Mouse (Mus musculus) liver, embryonic 11.5 days (tissue): ENCODE data around the gene Ren1. TPM values are rescaled to one million over a fixed set of nuclear protein-coding genes. Genes with fewer than 3 reads are reported as not detected.
"Not testable (repeated sequence)": the region's sequence is repeated elsewhere in the genome, so short reads cannot be mapped to it uniquely, and the experiment has no call there.

ENCODE experiments used
- ATAC-seq: fragments of 200-750 bp; cut with Nextera tagmentation; replicated peaks from 2 replicates; pipeline ENCODE4 v1.8.0; 2017; ENCODE audit warnings: moderate number of reproducible peaks, mild to moderate bottlenecking, moderate TSS enrichment, moderate library complexity; ENCODE audit not compliant: low FRiP score
- DNase-seq: peaks from one replicate; pipeline ENCODE4 v3.0.0-alpha.2; 2017; ENCODE audit warnings: low spot score
- H3K27ac ChIP-seq: fragments of 300-500 bp; sonication (generic); 2 replicates; pipeline ENCODE4 v1.5.1; 2014; ENCODE audit warnings: mild to moderate bottlenecking, low read depth, low read length, control low read depth
- H3K27me3 ChIP-seq: fragments of 300-500 bp; sonication (generic); replicated peaks from 2 replicates; pipeline ENCODE4 v1.6.1; 2014; ENCODE audit warnings: low read length, mixed read lengths; ENCODE audit not compliant: control insufficient read depth, insufficient read depth
- H3K36me3 ChIP-seq: fragments of 300-500 bp; sonication (generic); 2 replicates; pipeline ENCODE4 v1.6.1; 2014; ENCODE audit warnings: mild to moderate bottlenecking, low read length, moderate library complexity, mixed read lengths; ENCODE audit not compliant: control insufficient read depth, insufficient read depth
- H3K4me1 ChIP-seq: fragments of 300-500 bp; sonication (generic); replicated peaks from 2 replicates; pipeline ENCODE4 v1.6.1; 2014; ENCODE audit warnings: low read length, mixed read lengths; ENCODE audit not compliant: control insufficient read depth, insufficient read depth
- H3K4me2 ChIP-seq: fragments of 300-500 bp; sonication (generic); 2 replicates; pipeline ENCODE4 v1.6.1; 2014; ENCODE audit warnings: mild to moderate bottlenecking, control low read depth, moderate library complexity
- H3K4me3 ChIP-seq: fragments of 300-500 bp; sonication (generic); 2 replicates; pipeline ENCODE4 v1.5.1; 2014; ENCODE audit warnings: low read depth, low read length, control low read depth
- H3K9ac ChIP-seq: fragments of 300-500 bp; sonication (generic); 2 replicates; pipeline ENCODE4 v1.6.1; 2014; ENCODE audit warnings: low read depth, low read length, control low read depth
- H3K9me3 ChIP-seq: fragments of 300-500 bp; sonication (generic); 2 replicates; pipeline ENCODE4 v1.6.1; 2016; ENCODE audit warnings: low read length, inconsistent platforms, mixed read lengths; ENCODE audit not compliant: control insufficient read depth
- WGBS: fragments of 180-500 bp; shearing (Covaris S2); extraction: QIAGEN DNeasy Blood & Tissue Kit; methylation state at CpG from one replicate; pipeline ENCODE4 v1.1.7; 2014; 5-methylcytosine and 5-hydroxymethylcytosine counted together
- polyA plus RNA-seq: library from polyadenylated mRNA; unstranded; fragments of >200 nt; fragmentation: Nextera tagmentation; extraction: Ambion mirVana; gene quantifications from 2 replicates; pipeline ENCODE4 v1.2.1, GENCODE M21; 2014

Gene Ren1
- polyA plus RNA-seq, 1 experiment from 2014 or later, result 0.40 TPM

- DNase-seq (no peak), ATAC-seq (no peak)
- Histone ChIP-seq H3K27ac (no peak overlapping the region), H3K4me3 (no peak overlapping the region), H3K9ac (no peak overlapping the region), H3K9me3 (no peaks in the 10 kb centered on the region), H3K4me1 (no peaks in the 10 kb centered on the region), H3K36me3 (no peaks in the 10 kb centered on the region), H3K27me3 (peaks cover 38% of the 10 kb centered on the region), H3K4me2 (no peak overlapping the region)
- WGBS, result 51% methylated on average over 3 of the region's 3 CpGs
These were observed 19.2 kb upstream of the Ren1 start for GRCm38 (mm10) chr1:133331142-133331541.

- H3K4me3 ChIP-seq, result no peak overlapping the region
- H3K4me2 ChIP-seq, result no peak overlapping the region
- H3K27me3 ChIP-seq, result peaks cover 34% of the 10 kb centered on the region
- DNase-seq (no peak), ATAC-seq (no peak)
- H3K36me3 ChIP-seq, result no peaks in the 10 kb centered on the region
- H3K9ac ChIP-seq, result no peak overlapping the region
- no peaks in the 10 kb centered on the region for H3K9me3 ChIP-seq
- 81% methylated on average over 11 of the region's 11 CpGs for WGBS
- no peaks in the 10 kb centered on the region for H3K4me1 ChIP-seq
- H3K27ac ChIP-seq, result no peak overlapping the region
These were observed 17.5 kb upstream of the Ren1 start for GRCm38 (mm10) chr1:133332656-133333430.

- DNase-seq, result no peak
- ATAC-seq, result no peak
- Histone ChIP-seq H3K9ac (no peak overlapping the region), H3K27ac (no peak overlapping the region), H3K4me3 (no peak overlapping the region), H3K27me3 (peaks cover 24% of the 10 kb centered on the region), H3K4me2 (no peak overlapping the region), H3K9me3 (no peaks in the 10 kb centered on the region), H3K4me1 (no peaks in the 10 kb centered on the region), H3K36me3 (no peaks in the 10 kb centered on the region)
- WGBS, result 78% methylated on average over 6 of the region's 6 CpGs
These were observed 16.4 kb upstream of the Ren1 start for GRCm38 (mm10) chr1:133333937-133334336.

GRCm38 (mm10) chr1:133340403-133340802 is 9.9 kb upstream of the Ren1 start:
- H3K36me3 ChIP-seq, H3K4me3 ChIP-seq, H3K9ac ChIP-seq, H3K9me3 ChIP-seq, H3K27ac ChIP-seq, H3K27me3 ChIP-seq, H3K4me2 ChIP-seq, H3K4me1 ChIP-seq, ATAC-seq, DNase-seq: not testable (repeated sequence)
- 56% methylated on average over 1 of the region's 1 CpGs for WGBS

GRCm38 (mm10) chr1:133344357-133344756 is 6.0 kb upstream of the Ren1 start:
- Histone ChIP-seq H3K36me3 (no peaks in the 10 kb centered on the region), H3K27ac (no peak overlapping the region), H3K4me2 (no peak overlapping the region), H3K9ac (no peak overlapping the region), H3K27me3 (no peaks in the 10 kb centered on the region), H3K4me1 (peaks cover 4% of the 10 kb centered on the region; the same call in 1 of the 2 replicates), H3K9me3 (no peaks in the 10 kb centered on the region), H3K4me3 (no peak overlapping the region)
- ATAC-seq, result no peak
- DNase-seq, result no peak
- WGBS, result 85% methylated on average over 2 of the region's 2 CpGs

- Histone ChIP-seq H3K9me3 (no peaks in the 10 kb centered on the region), H3K9ac (no peak overlapping the region), H3K4me2 (no peak overlapping the region), H3K27ac (no peak overlapping the region), H3K27me3 (peaks cover 3% of the 10 kb centered on the region; the same call in 1 of the 2 replicates), H3K4me3 (no peak overlapping the region), H3K4me1 (peaks cover 4% of the 10 kb centered on the region; the same call in 1 of the 2 replicates), H3K36me3 (no peaks in the 10 kb centered on the region)
- ATAC-seq, result no peak
- no peak for DNase-seq
- WGBS, result 76% methylated on average over 9 of the region's 9 CpGs
These were observed 3.8 kb upstream of the Ren1 start for GRCm38 (mm10) chr1:133346531-133346930.

GRCm38 (mm10) chr1:133347226-133347625 is 3.1 kb upstream of the Ren1 start:
- Histone ChIP-seq H3K4me3 (no peak overlapping the region), H3K9me3 (no peaks in the 10 kb centered on the region), H3K27ac (no peak overlapping the region), H3K4me1 (peaks cover 4% of the 10 kb centered on the region; the same call in 1 of the 2 replicates), H3K36me3 (no peaks in the 10 kb centered on the region), H3K4me2 (no peak overlapping the region), H3K9ac (no peak overlapping the region), H3K27me3 (peaks cover 3% of the 10 kb centered on the region; the same call in 1 of the 2 replicates)
- WGBS, result 58% methylated on average over 3 of the region's 3 CpGs
- DNase-seq (no peak), ATAC-seq (no peak)

- ATAC-seq, result no peak
- DNase-seq, result no peak
- Histone ChIP-seq H3K9me3 (no peaks in the 10 kb centered on the region), H3K27ac (no peak overlapping the region), H3K36me3 (no peaks in the 10 kb centered on the region), H3K4me1 (peaks cover 4% of the 10 kb centered on the region; the same call in 1 of the 2 replicates), H3K4me3 (no peak overlapping the region), H3K27me3 (peaks cover 3% of the 10 kb centered on the region; the same call in 1 of the 2 replicates), H3K9ac (no peak overlapping the region), H3K4me2 (no peak overlapping the region)
- 48% methylated on average over 11 of the region's 11 CpGs for WGBS
These were observed 2.4 kb upstream of the Ren1 start for GRCm38 (mm10) chr1:133347693-133348520.
